Mouse (Mus musculus) hindbrain, embryonic 16.5 days (tissue): ENCODE measurements around the gene Cdk5. TPM values are rescaled to one million over a fixed set of nuclear protein-coding genes. Genes with fewer than 3 reads are reported as not detected.

ENCODE experiments used
- ATAC-seq: fragments of 200-750 bp; cut with Nextera tagmentation; 2 replicates; pipeline ENCODE4 v1.8.0; 2017; ENCODE audit warnings: moderate TSS enrichment, moderate library complexity
- H3K27ac ChIP-seq: fragments of 300-500 bp; sonication (generic); 2 replicates; pipeline ENCODE4 v1.5.1; 2014; ENCODE audit warnings: low read depth, mild to moderate bottlenecking, control low read depth, low read length, moderate library complexity
- H3K27me3 ChIP-seq: fragments of 300-500 bp; sonication (generic); replicated peaks from 2 replicates; pipeline ENCODE4 v1.6.1; 2014; ENCODE audit warnings: low read length; ENCODE audit not compliant: control insufficient read depth, insufficient read depth
- H3K36me3 ChIP-seq: fragments of 300-500 bp; sonication (generic); 2 replicates; pipeline ENCODE4 v1.6.1; 2014; ENCODE audit warnings: mild to moderate bottlenecking, low read length, moderate library complexity, mixed read lengths; ENCODE audit not compliant: control insufficient read depth, insufficient read depth
- H3K4me1 ChIP-seq: fragments of 300-500 bp; sonication (generic); 2 replicates; pipeline ENCODE4 v1.6.1; 2014; ENCODE audit warnings: low read depth, low read length; ENCODE audit not compliant: control insufficient read depth, insufficient read depth
- H3K4me2 ChIP-seq: fragments of 300-500 bp; sonication (generic); 2 replicates; pipeline ENCODE4 v1.6.1; 2014; ENCODE audit warnings: mild to moderate bottlenecking, low read length, control low read depth, moderate library complexity
- H3K4me3 ChIP-seq: fragments of 300-500 bp; sonication (generic); 2 replicates; pipeline ENCODE4 v1.5.1; 2014; ENCODE audit warnings: mild to moderate bottlenecking, low read length, control low read depth, moderate library complexity
- H3K9ac ChIP-seq: fragments of 300-500 bp; sonication (generic); 2 replicates; pipeline ENCODE4 v1.6.1; 2014; ENCODE audit warnings: low read depth, mild to moderate bottlenecking, control low read depth, low read length, moderate library complexity
- H3K9me3 ChIP-seq: fragments of 300-500 bp; sonication (generic); 2 replicates; pipeline ENCODE4 v1.6.1; 2014; ENCODE audit warnings: mild to moderate bottlenecking, low read length, moderate library complexity; ENCODE audit not compliant: control insufficient read depth
- whole genome bisulfite sequencing: fragments of 180-500 bp; shearing (Covaris S2); extraction: QIAGEN DNeasy Blood & Tissue Kit; methylation state at CpG from one replicate; pipeline ENCODE4 v1.1.7; 2014; 5-methylcytosine and 5-hydroxymethylcytosine counted together
- polyA plus RNA-seq: library from polyadenylated mRNA; unstranded; fragments of >200 nt; fragmentation: Nextera tagmentation; extraction: Ambion mirVana; gene quantifications from 2 replicates; pipeline ENCODE4 v1.2.1, GENCODE M21; 2015

Gene Cdk5
- polyA plus RNA-seq, 1 experiment from 2014 or later, result 140 TPM

- WGBS, result 1% methylated on average over 53 of the region's 60 CpGs
- no peak for ATAC-seq
- H3K4me1 ChIP-seq, result peaks cover 37% of the 10 kb centered on the region
- H3K9ac ChIP-seq, result peak overlapping the region; percentile 56
- H3K4me3 ChIP-seq, result peak overlapping the region; percentile 68
- H3K9me3 ChIP-seq, result no peaks in the 10 kb centered on the region
- peak overlapping the region; percentile 58 for H3K27ac ChIP-seq
- H3K27me3 ChIP-seq, result peaks cover 3% of the 10 kb centered on the region; the same call in 1 of the 2 replicates
- peak overlapping the region; percentile 69 for H3K4me2 ChIP-seq
- H3K36me3 ChIP-seq, result peaks cover 4% of the 10 kb centered on the region
Measured at GRCm38 (mm10) chr5:24424861-24425411, 1.6 kb upstream of the Cdk5 start.

DNA sequence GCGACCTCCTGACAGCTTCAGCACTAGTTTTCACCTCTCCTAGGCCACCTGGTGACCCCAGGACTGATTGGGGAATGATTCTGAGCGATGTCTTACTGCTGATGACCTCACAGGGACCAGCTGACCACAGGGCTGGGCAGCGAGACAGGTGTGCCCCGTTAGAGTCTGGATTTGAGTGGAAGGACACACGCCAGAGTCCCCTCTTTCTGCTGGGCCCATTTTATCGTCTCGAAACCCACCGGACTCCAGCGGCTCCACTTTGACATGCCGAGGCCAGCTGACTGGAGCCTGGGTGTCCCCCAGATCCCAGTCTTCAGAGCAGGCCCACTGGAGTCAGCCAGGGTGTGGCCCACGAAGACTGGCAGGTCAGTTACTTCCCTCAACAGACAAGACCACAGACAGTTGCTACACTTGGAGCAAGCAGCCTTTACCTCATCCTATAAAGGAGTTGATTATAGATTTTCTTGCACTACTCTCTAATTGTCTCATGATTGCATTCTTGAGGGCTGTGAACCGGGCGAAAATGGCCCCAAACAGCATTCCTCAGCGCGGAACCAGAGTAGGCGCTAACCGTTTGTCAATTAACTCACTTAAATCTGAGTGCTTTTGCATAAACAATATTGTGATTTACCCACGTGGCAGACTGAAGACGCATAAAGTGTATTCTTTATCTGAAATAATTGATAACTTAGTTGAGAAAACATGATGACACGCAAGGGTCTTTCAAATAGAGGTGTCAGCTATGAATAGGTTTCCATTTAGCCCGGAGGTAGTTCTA is 863 bp upstream of the Cdk5 start:
- 10% methylated on average over 21 of the region's 21 CpGs for WGBS
- peak overlapping the region; percentile 68 for H3K4me3 ChIP-seq
- H3K36me3 ChIP-seq, result peaks cover 10% of the 10 kb centered on the region
- ATAC-seq, result no peak; the same call in 1 of the 2 replicates
- peaks cover 37% of the 10 kb centered on the region for H3K4me1 ChIP-seq
- H3K27ac ChIP-seq, result peak overlapping the region; percentile 84
- peak overlapping the region; percentile 69 for H3K9ac ChIP-seq
- H3K9me3 ChIP-seq, result no peaks in the 10 kb centered on the region
- H3K27me3 ChIP-seq, result peaks cover 3% of the 10 kb centered on the region; the same call in 1 of the 2 replicates
- H3K4me2 ChIP-seq, result peak overlapping the region; percentile 69

DNA sequence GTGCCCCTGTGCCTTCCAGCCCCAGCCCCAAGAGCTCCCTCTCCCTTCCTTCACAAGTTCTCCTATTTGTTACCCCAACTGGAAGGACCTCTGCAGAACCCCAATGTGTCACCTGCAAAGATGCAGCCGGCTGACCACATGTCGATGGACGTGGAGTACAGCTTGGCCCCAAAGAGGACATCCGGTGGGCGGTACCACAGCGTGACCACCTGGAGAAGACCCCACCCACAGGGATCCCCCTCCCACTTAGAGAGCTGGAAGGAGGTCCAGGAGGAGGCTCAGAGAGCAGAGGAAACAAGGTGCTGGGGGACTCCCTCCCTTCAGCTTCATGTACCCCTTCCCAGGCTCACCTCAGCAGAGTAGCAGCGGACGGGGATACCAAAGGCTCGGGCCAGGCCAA is 2.9 kb downstream of the Cdk5 start:
- no peak overlapping the region for H3K4me2 ChIP-seq
- no peaks in the 10 kb centered on the region for H3K9me3 ChIP-seq
- no peaks in the 10 kb centered on the region for H3K27me3 ChIP-seq
- H3K4me3 ChIP-seq, result no peak overlapping the region
- 87% methylated on average over 9 of the region's 9 CpGs for WGBS
- H3K4me1 ChIP-seq, result peaks cover 25% of the 10 kb centered on the region
- H3K27ac ChIP-seq, result no peak overlapping the region
- peaks cover 18% of the 10 kb centered on the region for H3K36me3 ChIP-seq
- H3K9ac ChIP-seq, result no peak overlapping the region
- no peak for ATAC-seq

- Histone ChIP-seq H3K4me2 (no peak overlapping the region), H3K9ac (no peak overlapping the region), H3K4me3 (no peak overlapping the region), H3K9me3 (no peaks in the 10 kb centered on the region), H3K27me3 (no peaks in the 10 kb centered on the region), H3K27ac (no peak overlapping the region), H3K36me3 (peaks cover 18% of the 10 kb centered on the region), H3K4me1 (peaks cover 14% of the 10 kb centered on the region)
- 90% methylated on average over 10 of the region's 10 CpGs for WGBS
- ATAC-seq, result no peak
Measured at GRCm38 (mm10) chr5:24417587-24417986, 5.7 kb downstream of the Cdk5 start.

DNA sequence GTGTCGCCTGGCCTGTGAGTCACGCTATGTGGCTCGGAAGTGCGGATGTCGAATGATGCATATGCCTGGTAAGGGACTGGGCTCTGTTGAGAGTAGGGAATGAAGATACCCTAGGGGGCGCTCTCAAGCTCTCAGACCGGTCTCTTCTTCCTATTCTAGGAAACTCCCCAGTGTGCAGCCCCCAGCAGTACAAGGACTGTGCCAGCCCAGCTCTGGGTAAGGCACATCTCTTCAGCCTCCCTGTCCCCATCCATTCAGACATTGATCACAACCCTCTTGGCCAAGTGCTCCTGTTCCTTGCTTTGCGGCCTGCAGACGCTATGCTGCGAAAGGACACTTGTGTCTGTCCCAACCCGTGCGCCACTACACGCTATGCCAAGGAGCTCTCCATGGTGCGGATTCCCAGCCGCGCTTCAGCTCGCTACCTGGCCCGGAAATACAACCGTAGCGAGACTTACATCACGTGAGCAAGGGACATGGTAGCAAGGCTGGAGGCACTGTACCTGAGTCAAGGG is 7.1 kb downstream of the Cdk5 start:
- peaks cover 18% of the 10 kb centered on the region for H3K36me3 ChIP-seq
- no peak overlapping the region; the same call in 1 of the 2 replicates for H3K4me3 ChIP-seq
- peak overlapping the region; percentile 41 for H3K9ac ChIP-seq
- no peak overlapping the region for H3K27ac ChIP-seq
- H3K9me3 ChIP-seq, result no peaks in the 10 kb centered on the region
- 2% methylated on average over 21 of the region's 21 CpGs for WGBS
- H3K4me2 ChIP-seq, result peak overlapping the region; percentile 35
- H3K4me1 ChIP-seq, result peaks cover 7% of the 10 kb centered on the region
- H3K27me3 ChIP-seq, result no peaks in the 10 kb centered on the region
- peak; percentile 49 for ATAC-seq

GRCm38 (mm10) chr5:24413938-24414337 is 9.4 kb downstream of the Cdk5 start:
- no peak for ATAC-seq
- no peaks in the 10 kb centered on the region for H3K9me3 ChIP-seq
- peaks cover 7% of the 10 kb centered on the region for H3K4me1 ChIP-seq
- H3K4me2 ChIP-seq, result no peak overlapping the region
- no peak overlapping the region for H3K9ac ChIP-seq
- no peak overlapping the region for H3K27ac ChIP-seq
- H3K4me3 ChIP-seq, result no peak overlapping the region
- WGBS, result 83% methylated on average over 13 of the region's 13 CpGs
- H3K36me3 ChIP-seq, result peaks cover 9% of the 10 kb centered on the region
- no peaks in the 10 kb centered on the region for H3K27me3 ChIP-seq

- WGBS, result 58% methylated on average over 9 of the region's 11 CpGs
- H3K27me3 ChIP-seq, result no peaks in the 10 kb centered on the region
- no peak within 1 kb of the TSS for H3K4me3 ChIP-seq
- H3K36me3 ChIP-seq, result peaks cover 4% of the 10 kb centered on the region
- H3K27ac ChIP-seq, result no peak within 1 kb of the TSS
- ATAC-seq, result no peak
- no peak within 1 kb of the TSS for H3K9ac ChIP-seq
- H3K4me1 ChIP-seq, result peaks cover 7% of the 10 kb centered on the region
- no peaks in the 10 kb centered on the region for H3K9me3 ChIP-seq
- no peak within 1 kb of the TSS for H3K4me2 ChIP-seq
Measured at GRCm38 (mm10) chr5:24413042-24413693, 10.2 kb downstream of the Cdk5 start, which contains the start of gene Asic3. Gene Asic3 (plus strand): TSS chr5:24413392.

- Histone ChIP-seq H3K27me3 (no peaks in the 10 kb centered on the region), H3K9ac (no peak overlapping the region), H3K9me3 (no peaks in the 10 kb centered on the region), H3K4me1 (peaks cover 7% of the 10 kb centered on the region), H3K27ac (no peak overlapping the region), H3K4me2 (no peak overlapping the region), H3K36me3 (no peaks in the 10 kb centered on the region), H3K4me3 (no peak overlapping the region)
- WGBS, result 90% methylated on average over 2 of the region's 2 CpGs
- ATAC-seq, result no peak
Measured at GRCm38 (mm10) chr5:24412063-24412462, 11.3 kb downstream of the Cdk5 start.

GRCm38 (mm10) chr5:24409466-24409865 is 13.9 kb downstream of the Cdk5 start:
- Histone ChIP-seq H3K27ac (no peak overlapping the region), H3K9me3 (no peaks in the 10 kb centered on the region), H3K27me3 (no peaks in the 10 kb centered on the region), H3K4me2 (no peak overlapping the region), H3K36me3 (no peaks in the 10 kb centered on the region; the same call in 1 of the 2 replicates), H3K4me1 (no peaks in the 10 kb centered on the region), H3K4me3 (no peak overlapping the region), H3K9ac (no peak overlapping the region)
- ATAC-seq, result no peak
- WGBS, result 74% methylated on average over 2 of the region's 2 CpGs
